Mouse (Mus musculus) bone marrow macrophage, adult 2 months (primary cell): ENCODE results near the gene Rnf222.

Experiments
- CTCF ChIP-seq: IDR thresholded peaks from 2 replicates; pipeline ENCODE4 v1.5.1; 2012; ENCODE audit warnings: low read depth, mild to moderate bottlenecking, low read length, moderate library complexity
- POLR2A ChIP-seq: IDR thresholded peaks from 2 replicates; pipeline ENCODE4 v1.6.1; 2012; ENCODE audit warnings: mild to moderate bottlenecking, low read depth, low read length, borderline replicate concordance

- TF ChIP-seq CTCF: no peak
- TF ChIP-seq POLR2A: no peak
These were observed 20.6 kb downstream of the Rnf222 start for GRCm38 (mm10) chr11:68908846-68909503.
